Mouse (Mus musculus): ENCODE data around the gene Tmem82. TPM values are rescaled to one million over a fixed set of nuclear protein-coding genes. Genes with fewer than 3 reads are reported as not detected.

Gene Tmem82
- polyA plus RNA-seq, 1 experiment, result 29.0 TPM

DNA sequence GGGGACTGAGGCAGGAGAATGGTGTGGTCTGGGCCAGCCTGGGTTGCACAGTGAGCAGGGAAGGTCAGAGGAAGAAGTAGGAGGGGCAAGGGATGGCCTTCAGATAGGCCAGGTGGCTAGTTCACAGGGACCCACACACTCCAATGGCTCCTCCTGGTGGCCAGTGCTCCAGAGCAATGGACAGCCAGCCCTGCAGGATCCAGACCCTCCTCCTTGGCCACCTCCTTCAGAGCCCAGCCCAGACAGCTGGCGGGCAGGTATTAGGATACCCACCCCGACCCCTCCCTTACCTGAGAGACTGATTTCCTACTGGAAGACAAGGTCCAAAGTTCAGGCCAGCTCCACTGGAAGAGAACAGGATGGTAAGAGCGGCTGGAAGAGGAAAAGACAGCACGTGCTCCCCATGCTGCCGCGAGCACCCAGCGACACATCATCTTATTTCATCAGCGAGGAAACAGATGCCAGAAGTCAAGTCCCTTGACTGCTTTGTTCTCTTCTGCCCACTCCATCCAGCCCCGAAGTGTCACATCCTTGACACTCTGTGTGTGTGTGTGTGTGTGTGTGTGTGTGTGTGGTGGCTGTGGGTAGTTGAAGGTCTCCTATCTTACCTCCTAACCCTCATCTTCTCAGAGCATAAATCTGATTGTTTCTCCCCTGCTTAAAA, 22.7 kb downstream of the Tmem82 start:
- 44% methylated on average over 9 of the region's 9 CpGs for WGBS
- H3K27ac ChIP-seq (ENCODE audit: insufficient read depth, low read depth, low read length), result no peak overlapping the region
- DNase-seq, result peak; percentile 66

DNA sequence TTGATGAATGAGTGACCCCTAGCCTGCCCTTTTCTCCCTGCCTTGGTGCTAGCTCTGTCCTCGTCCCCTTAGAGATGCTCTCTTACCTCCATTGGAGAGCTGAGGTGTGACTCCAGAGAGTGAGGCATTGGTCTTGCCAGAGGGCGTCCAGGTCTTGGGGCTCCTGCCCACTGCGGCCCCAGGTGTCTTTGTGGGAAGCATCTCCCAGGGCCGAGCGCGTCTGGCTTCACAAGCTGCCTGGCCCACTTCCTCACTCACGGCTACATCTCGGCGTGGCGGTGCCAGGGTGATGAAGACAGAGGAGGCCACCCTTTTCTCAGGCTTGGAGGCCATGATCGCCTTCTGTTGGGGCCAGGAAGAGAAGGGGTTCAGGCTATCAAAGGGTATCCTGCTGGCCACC, 23.3 kb downstream of the Tmem82 start:
- H3K27me3 ChIP-seq (replicated peaks; ENCODE audit: control insufficient read depth, insufficient read depth, low read length), result no peaks in the 10 kb centered on the region; the same call in 1 of the 2 replicates
- no peak overlapping the region for H3K27ac ChIP-seq (ENCODE audit: insufficient read depth, low read depth, low read length)
- H3K4me3 ChIP-seq (ENCODE audit: insufficient read depth, low read depth, low read length), result no peak overlapping the region
- TF ChIP-seq CTCF (conservative IDR thresholded peaks at IDR 0.05; ENCODE audit: insufficient read depth, insufficient read length, low read depth, low read length) (no peak), POLR2A (IDR thresholded peaks at IDR 0.05; ENCODE audit: low read depth, low read length) (no peak)
- no peaks in the 10 kb centered on the region for H3K36me3 ChIP-seq (ENCODE audit: control insufficient read depth, insufficient read depth, low read length)
- WGBS, result 91% methylated on average over 11 of the region's 11 CpGs
- DNase-seq, result no peak
- H3K4me1 ChIP-seq (ENCODE audit: control insufficient read depth, insufficient read depth, low read length), result 0 out of 2 replicates have a peak, but pooled peaks cover 4% of the 10 kb centered on the region

More for the DNA sequence above, 22.7 kb downstream of the Tmem82 start:
- no peak overlapping the region for H3K4me3 ChIP-seq (ENCODE audit: insufficient read depth, low read depth, low read length)
- 0 out of 2 replicates have a peak, but pooled peaks cover 4% of the 10 kb centered on the region for H3K4me1 ChIP-seq (ENCODE audit: control insufficient read depth, insufficient read depth, low read length)
- H3K36me3 ChIP-seq (ENCODE audit: control insufficient read depth, insufficient read depth, low read length), result no peaks in the 10 kb centered on the region
- TF ChIP-seq POLR2A (IDR thresholded peaks at IDR 0.05; ENCODE audit: low read depth, low read length), result no peak
- peak; percentile 56 for TF ChIP-seq CTCF (conservative IDR thresholded peaks at IDR 0.05; ENCODE audit: insufficient read depth, insufficient read length, low read depth, low read length)
- no peaks in the 10 kb centered on the region; the same call in 1 of the 2 replicates for H3K27me3 ChIP-seq (replicated peaks; ENCODE audit: control insufficient read depth, insufficient read depth, low read length)

GRCm38 (mm10) chr4:141591547-141591946, 26.9 kb downstream of the Tmem82 start:
- Histone ChIP-seq H3K36me3 (ENCODE audit: control insufficient read depth, insufficient read depth, low read length) (no peaks in the 10 kb centered on the region), H3K4me1 (ENCODE audit: control insufficient read depth, insufficient read depth, low read length) (no peaks in the 10 kb centered on the region), H3K4me3 (ENCODE audit: insufficient read depth, low read depth, low read length) (no peak overlapping the region), H3K27ac (ENCODE audit: insufficient read depth, low read depth, low read length) (no peak overlapping the region), H3K27me3 (replicated peaks; ENCODE audit: control insufficient read depth, insufficient read depth, low read length) (no peaks in the 10 kb centered on the region)
- TF ChIP-seq POLR2A (IDR thresholded peaks at IDR 0.05; ENCODE audit: low read depth, low read length) (no peak), CTCF (conservative IDR thresholded peaks at IDR 0.05; ENCODE audit: insufficient read depth, insufficient read length, low read depth, low read length) (peak; percentile 72)
- DNase-seq, result peak; percentile 55
- 19% methylated on average over 3 of the region's 3 CpGs for WGBS

DNA sequence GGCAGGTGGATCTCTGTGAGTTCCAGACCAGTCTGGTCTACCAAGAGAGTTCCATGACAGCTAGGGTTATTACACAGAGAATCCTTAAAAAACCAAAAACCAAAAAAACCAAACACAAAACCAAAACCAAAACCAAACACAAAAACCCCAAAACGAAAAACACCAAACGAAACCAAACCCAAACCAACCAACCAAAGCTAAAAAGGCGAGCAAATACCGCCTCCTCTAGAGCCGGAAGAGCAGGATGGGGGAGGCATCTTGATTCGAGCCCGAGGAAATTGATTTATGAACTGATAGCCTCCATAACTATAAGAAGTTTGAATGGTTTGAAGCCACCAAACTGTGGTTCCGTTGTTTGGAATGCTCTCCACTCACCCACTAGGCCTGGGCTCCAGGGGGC, 34.5 kb downstream of the Tmem82 start:
- no peak overlapping the region for H3K4me3 ChIP-seq (ENCODE audit: insufficient read depth, low read depth, low read length)
- no peak overlapping the region for H3K27ac ChIP-seq (ENCODE audit: insufficient read depth, low read depth, low read length)
- TF ChIP-seq CTCF (conservative IDR thresholded peaks at IDR 0.05; ENCODE audit: insufficient read depth, insufficient read length, low read depth, low read length) (no peak), POLR2A (IDR thresholded peaks at IDR 0.05; ENCODE audit: low read depth, low read length) (no peak)
- H3K36me3 ChIP-seq (ENCODE audit: control insufficient read depth, insufficient read depth, low read length), result no peaks in the 10 kb centered on the region
- WGBS, result 85% methylated on average over 8 of the region's 8 CpGs
- DNase-seq, result no peak
- H3K4me1 ChIP-seq (ENCODE audit: control insufficient read depth, insufficient read depth, low read length), result no peaks in the 10 kb centered on the region
- no peaks in the 10 kb centered on the region for H3K27me3 ChIP-seq (replicated peaks; ENCODE audit: control insufficient read depth, insufficient read depth, low read length)

DNA sequence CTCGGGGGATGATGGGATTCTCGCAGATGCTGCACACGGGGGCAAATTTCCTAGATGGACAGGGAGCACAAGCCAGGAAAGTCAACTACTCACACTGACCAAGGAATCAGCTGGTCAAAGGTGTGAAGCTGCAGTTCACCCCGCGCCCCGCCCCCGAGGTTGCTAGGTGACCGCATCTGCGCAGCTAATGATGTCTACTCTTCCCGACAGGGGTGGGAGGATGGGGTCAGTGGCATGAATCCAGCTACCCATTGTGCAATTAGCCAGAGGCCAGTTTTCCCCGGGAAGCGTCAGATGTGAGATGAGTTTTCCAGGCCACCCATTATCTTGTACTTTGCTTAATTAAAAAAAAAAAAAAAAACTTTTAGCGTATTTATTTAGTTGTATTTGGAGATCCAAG, 37.4 kb downstream of the Tmem82 start:
- H3K27me3 ChIP-seq (replicated peaks; ENCODE audit: control insufficient read depth, insufficient read depth, low read length), result no peaks in the 10 kb centered on the region
- H3K36me3 ChIP-seq (ENCODE audit: control insufficient read depth, insufficient read depth, low read length), result no peaks in the 10 kb centered on the region
- TF ChIP-seq POLR2A (IDR thresholded peaks at IDR 0.05; ENCODE audit: low read depth, low read length) (no peak), CTCF (conservative IDR thresholded peaks at IDR 0.05; ENCODE audit: insufficient read depth, insufficient read length, low read depth, low read length) (no peak)
- H3K4me1 ChIP-seq (ENCODE audit: control insufficient read depth, insufficient read depth, low read length), result no peaks in the 10 kb centered on the region
- no peak overlapping the region for H3K4me3 ChIP-seq (ENCODE audit: insufficient read depth, low read depth, low read length)
- no peak overlapping the region for H3K27ac ChIP-seq (ENCODE audit: insufficient read depth, low read depth, low read length)
- WGBS, result 84% methylated on average over 13 of the region's 13 CpGs
- DNase-seq, result no peak

- DNase-seq, result no peak
- WGBS, result 64% methylated on average over 3 of the region's 3 CpGs
- Histone ChIP-seq H3K27ac (ENCODE audit: insufficient read depth, low read depth, low read length) (no peak overlapping the region; the same call in 1 of the 2 replicates), H3K36me3 (ENCODE audit: control insufficient read depth, insufficient read depth, low read length) (no peaks in the 10 kb centered on the region), H3K4me1 (ENCODE audit: control insufficient read depth, insufficient read depth, low read length) (peaks cover 13% of the 10 kb centered on the region), H3K4me3 (ENCODE audit: insufficient read depth, low read depth, low read length) (no peak overlapping the region), H3K27me3 (replicated peaks; ENCODE audit: control insufficient read depth, insufficient read depth, low read length) (no peaks in the 10 kb centered on the region)
- TF ChIP-seq CTCF (conservative IDR thresholded peaks at IDR 0.05; ENCODE audit: insufficient read depth, insufficient read length, low read depth, low read length) (no peak), POLR2A (IDR thresholded peaks at IDR 0.05; ENCODE audit: low read depth, low read length) (no peak)
Measured at GRCm38 (mm10) chr4:141578833-141579232, 39.6 kb downstream of the Tmem82 start.

DNA sequence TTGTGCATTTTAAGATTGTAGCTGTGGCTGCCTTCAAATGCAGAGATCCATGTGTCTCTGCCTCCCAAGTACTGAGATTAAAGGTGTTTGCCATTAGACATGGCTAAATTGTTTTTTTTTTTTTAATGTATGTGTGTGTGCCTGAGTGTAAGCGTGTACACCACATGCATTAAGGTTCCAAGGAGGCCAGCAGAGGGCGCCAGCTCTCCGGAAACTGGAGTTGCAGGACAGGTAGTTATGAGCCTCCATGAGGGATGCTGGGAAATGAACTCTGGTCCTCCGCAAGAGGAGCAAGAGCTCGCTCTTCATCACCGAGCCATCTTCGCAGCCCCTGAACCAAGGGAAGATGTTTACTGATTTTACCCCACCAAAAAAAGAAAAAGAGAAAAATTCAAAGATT, 41.6 kb downstream of the Tmem82 start:
- 97% methylated on average over 7 of the region's 7 CpGs for WGBS
- Histone ChIP-seq H3K27ac (ENCODE audit: insufficient read depth, low read depth, low read length) (no peak overlapping the region), H3K36me3 (ENCODE audit: control insufficient read depth, insufficient read depth, low read length) (no peaks in the 10 kb centered on the region), H3K27me3 (replicated peaks; ENCODE audit: control insufficient read depth, insufficient read depth, low read length) (no peaks in the 10 kb centered on the region), H3K4me3 (ENCODE audit: insufficient read depth, low read depth, low read length) (no peak overlapping the region), H3K4me1 (ENCODE audit: control insufficient read depth, insufficient read depth, low read length) (peaks cover 26% of the 10 kb centered on the region)
- TF ChIP-seq POLR2A (IDR thresholded peaks at IDR 0.05; ENCODE audit: low read depth, low read length) (no peak), CTCF (conservative IDR thresholded peaks at IDR 0.05; ENCODE audit: insufficient read depth, insufficient read length, low read depth, low read length) (peak; percentile 32; the same call in 1 of the 2 replicates)
- DNase-seq, result no peak

Measured in kidney, adult 2 months (tissue).